Mouse (Mus musculus): ENCODE results near the gene Usf3.

DNA sequence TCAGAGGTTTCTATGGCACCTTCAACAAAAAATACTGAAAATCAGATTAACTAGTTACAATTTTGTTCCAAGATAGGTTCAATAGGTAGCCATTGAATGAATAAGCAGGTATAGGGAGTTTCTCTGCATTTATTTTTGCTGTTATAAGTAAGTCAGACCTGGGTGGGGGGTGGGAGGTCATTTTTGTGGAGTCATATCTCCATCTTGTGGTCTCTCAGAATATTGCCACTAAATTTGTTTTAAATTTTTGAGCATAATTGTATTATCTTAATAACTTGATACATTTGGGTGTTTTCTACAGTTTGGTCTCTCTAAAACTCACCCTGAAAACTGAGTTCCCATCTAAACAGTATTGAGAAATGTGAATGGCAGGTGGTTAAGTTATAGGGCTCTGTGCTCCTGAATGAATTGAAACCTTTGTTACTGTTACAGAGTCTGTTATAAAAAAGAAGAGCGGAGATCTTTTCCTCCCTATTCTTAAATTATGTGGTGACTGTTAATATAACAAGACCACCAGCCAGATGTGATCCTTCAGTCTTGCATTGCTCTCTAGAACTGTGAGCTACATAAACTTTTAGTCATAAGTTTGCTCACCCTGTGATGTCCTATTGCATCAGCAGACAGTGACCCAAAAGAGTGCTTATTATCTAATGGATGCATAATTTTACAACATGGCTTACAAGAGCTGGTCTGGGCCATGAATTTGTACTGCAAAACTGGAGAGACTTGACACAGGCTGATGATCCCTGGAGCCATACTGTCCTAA is 23.9 kb upstream of the Usf3 start:
- no peak for TF ChIP-seq CTCF (IDR thresholded peaks at IDR 0.05; ENCODE audit: extremely low read depth, insufficient read depth, insufficient read length, insufficient replicate concordance)
- TF ChIP-seq POLR2A (IDR thresholded peaks at IDR 0.05; ENCODE audit: low read depth, low read length) = no peak
